Mouse (Mus musculus): ENCODE results near the gene Olfr665.

DNA sequence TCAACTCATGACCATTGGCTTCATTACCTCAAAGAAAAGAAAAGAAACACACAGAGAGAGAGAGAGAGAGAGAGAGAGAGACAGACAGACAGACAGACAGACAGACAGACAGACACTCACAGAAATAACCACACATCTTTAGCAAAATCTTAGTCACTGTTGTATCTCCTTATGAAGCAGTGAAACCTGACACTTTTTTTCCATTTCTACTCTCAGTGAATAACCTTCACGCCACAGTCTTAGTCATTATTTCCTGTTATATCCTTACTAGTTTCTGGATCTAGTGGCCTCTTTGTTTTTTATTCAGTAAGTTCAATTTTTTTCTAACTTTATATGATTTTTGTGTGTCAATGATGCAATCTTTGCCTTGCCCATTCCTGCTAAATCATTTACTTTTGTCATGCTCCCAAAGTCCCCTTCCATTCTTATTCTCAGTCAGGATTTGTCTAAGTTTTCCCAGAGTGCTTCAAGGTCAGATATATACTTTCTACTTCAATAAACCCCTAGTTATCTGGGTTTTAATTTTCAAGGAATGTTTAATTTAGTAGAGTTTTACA, 34.0 kb upstream of the Olfr665 start:
- no peak for TF ChIP-seq CTCF (IDR thresholded peaks at IDR 0.05; ENCODE audit: low read depth, low read length)
- TF ChIP-seq POLR2A (IDR thresholded peaks at IDR 0.05; ENCODE audit: extremely low read depth, insufficient read depth, low read length) = no peak
